Mouse (Mus musculus): ENCODE data around the gene Slc30a7.

The Slc30a7 gene

GRCm38 (mm10) chr3:115985183-115985892 lies 21.9 kb downstream of the Slc30a7 start:
- no peak for DNase-seq

- no peak for DNase-seq
Measured at GRCm38 (mm10) chr3:115984653-115985052, 22.6 kb downstream of the Slc30a7 start.

- DNase-seq: no peak
Measured at GRCm38 (mm10) chr3:115983217-115983616, 24.0 kb downstream of the Slc30a7 start.

GRCm38 (mm10) chr3:115979000-115979399 lies 28.2 kb downstream of the Slc30a7 start:
- peak; percentile 38 for DNase-seq

GRCm38 (mm10) chr3:115974995-115975394 lies 32.2 kb downstream of the Slc30a7 start:
- no peak for DNase-seq

GRCm38 (mm10) chr3:115974228-115974627 lies 33.0 kb downstream of the Slc30a7 start:
- no peak for DNase-seq

GRCm38 (mm10) chr3:115971891-115972646 lies 35.1 kb downstream of the Slc30a7 start:
- no peak for DNase-seq

GRCm38 (mm10) chr3:115971045-115971785 lies 36.0 kb downstream of the Slc30a7 start:
- DNase-seq: no peak

- no peak for DNase-seq
Measured at GRCm38 (mm10) chr3:115968745-115969530, 38.3 kb downstream of the Slc30a7 start.

- DNase-seq: no peak
Measured at GRCm38 (mm10) chr3:115964071-115964470, 43.1 kb downstream of the Slc30a7 start.

- DNase-seq: no peak
Measured at GRCm38 (mm10) chr3:115963597-115963996, 43.6 kb downstream of the Slc30a7 start.

GRCm38 (mm10) chr3:115962028-115962415 lies 45.2 kb downstream of the Slc30a7 start:
- DNase-seq: no peak

- DNase-seq: no peak
Measured at GRCm38 (mm10) chr3:115961311-115962027, 45.7 kb downstream of the Slc30a7 start.

- DNase-seq: no peak
Measured at GRCm38 (mm10) chr3:115957223-115957622, 50.0 kb downstream of the Slc30a7 start.

- DNase-seq: no peak
Measured at GRCm38 (mm10) chr3:115953088-115953487, 54.1 kb downstream of the Slc30a7 start.

GRCm38 (mm10) chr3:115952356-115952755 lies 54.9 kb downstream of the Slc30a7 start:
- no peak for DNase-seq

- DNase-seq: no peak
Measured at GRCm38 (mm10) chr3:115951221-115951620, 56.0 kb downstream of the Slc30a7 start.

GRCm38 (mm10) chr3:115949921-115950877 lies 57.0 kb downstream of the Slc30a7 start:
- no peak for DNase-seq

- DNase-seq: no peak
Measured at GRCm38 (mm10) chr3:115949220-115949920, 57.8 kb downstream of the Slc30a7 start.

- no peak for DNase-seq
Measured at GRCm38 (mm10) chr3:115946272-115946671, 60.9 kb downstream of the Slc30a7 start.
